Mouse (Mus musculus) hindbrain, embryonic 15.5 days (tissue): ENCODE data around the gene Tmem108. TPM values are rescaled to one million over a fixed set of nuclear protein-coding genes. Genes with fewer than 3 reads are reported as not detected.

Source experiments
- ATAC-seq: fragments of 200-750 bp; cut with Nextera tagmentation; 2 replicates; pipeline ENCODE4 v1.8.0; 2017; ENCODE audit warnings: low read depth, moderate number of reproducible peaks, moderate TSS enrichment; ENCODE audit not compliant: low FRiP score
- H3K27ac ChIP-seq: fragments of 300-500 bp; sonication (generic); replicated peaks from 2 replicates; pipeline ENCODE4 v1.5.1; 2015; ENCODE audit warnings: mild to moderate bottlenecking, inconsistent platforms
- H3K27me3 ChIP-seq: fragments of 300-500 bp; sonication (generic); 2 replicates; pipeline ENCODE4 v1.6.1; 2015; ENCODE audit warnings: control low read depth, inconsistent platforms
- H3K36me3 ChIP-seq: fragments of 300-500 bp; sonication (generic); 2 replicates; pipeline ENCODE4 v1.6.1; 2015; ENCODE audit warnings: control low read depth, inconsistent platforms
- H3K4me1 ChIP-seq: fragments of 300-500 bp; sonication (generic); replicated peaks from 2 replicates; pipeline ENCODE4 v1.6.1; 2015; ENCODE audit warnings: control low read depth, inconsistent platforms
- H3K4me2 ChIP-seq: fragments of 300-500 bp; sonication (generic); 2 replicates; pipeline ENCODE4 v1.6.1; 2015; ENCODE audit warnings: moderate library complexity, mild to moderate bottlenecking, inconsistent platforms
- H3K4me3 ChIP-seq: fragments of 300-500 bp; sonication (generic); 2 replicates; pipeline ENCODE4 v1.5.1; 2015; ENCODE audit warnings: mild to moderate bottlenecking, inconsistent platforms
- H3K9ac ChIP-seq: fragments of 300-500 bp; sonication (generic); 2 replicates; pipeline ENCODE4 v1.6.1; 2015; ENCODE audit warnings: inconsistent platforms
- H3K9me3 ChIP-seq: fragments of 300-500 bp; sonication (generic); 2 replicates; pipeline ENCODE4 v1.6.1; 2016; ENCODE audit warnings: control low read depth, inconsistent platforms
- WGBS: fragments of 180-500 bp; shearing (Covaris S2); methylation state at CpG from one replicate; pipeline ENCODE4 v1.1.7; 2015; 5-methylcytosine and 5-hydroxymethylcytosine counted together
- polyA plus RNA-seq: library from polyadenylated mRNA; unstranded; fragments of >200 nt; fragmentation: Nextera tagmentation; extraction: Ambion mirVana; gene quantifications from 2 replicates; pipeline ENCODE4 v1.2.1, GENCODE M21; 2015

Gene Tmem108
- polyA plus RNA-seq, 1 experiment from 2014 or later: 30.2 TPM

GRCm38 (mm10) chr9:103443824-103444185, 317.8 kb downstream of the Tmem108 start:
- Histone ChIP-seq H3K4me2 (peak overlapping the region; percentile 33), H3K9me3 (no peaks in the 10 kb centered on the region), H3K9ac (no peak overlapping the region), H3K4me1 (peaks cover 19% of the 10 kb centered on the region), H3K27me3 (no peaks in the 10 kb centered on the region), H3K36me3 (no peaks in the 10 kb centered on the region), H3K27ac (peak overlapping the region; percentile 71), H3K4me3 (no peak overlapping the region)
- 15% methylated on average over 7 of the region's 7 CpGs for WGBS
- ATAC-seq: no peak

GRCm38 (mm10) chr9:103443121-103443823, 318.4 kb downstream of the Tmem108 start:
- ATAC-seq: peak; percentile 72; the same call in 1 of the 2 replicates
- Histone ChIP-seq H3K36me3 (no peaks in the 10 kb centered on the region), H3K27ac (peak overlapping the region; percentile 71), H3K4me1 (peaks cover 19% of the 10 kb centered on the region), H3K27me3 (no peaks in the 10 kb centered on the region), H3K9me3 (no peaks in the 10 kb centered on the region), H3K4me3 (no peak overlapping the region), H3K9ac (no peak overlapping the region), H3K4me2 (peak overlapping the region; percentile 33)
- 20% methylated on average over 13 of the region's 13 CpGs for WGBS

- no peak for ATAC-seq
- H3K27ac ChIP-seq: no peak overlapping the region
- no peaks in the 10 kb centered on the region for H3K36me3 ChIP-seq
- no peaks in the 10 kb centered on the region for H3K27me3 ChIP-seq
- 51% methylated on average over 3 of the region's 3 CpGs for WGBS
- peaks cover 19% of the 10 kb centered on the region for H3K4me1 ChIP-seq
- H3K9me3 ChIP-seq: no peaks in the 10 kb centered on the region
- no peak overlapping the region for H3K9ac ChIP-seq
- no peak overlapping the region for H3K4me2 ChIP-seq
- no peak overlapping the region for H3K4me3 ChIP-seq
Observed at GRCm38 (mm10) chr9:103440597-103440996, 321.0 kb downstream of the Tmem108 start.

DNA sequence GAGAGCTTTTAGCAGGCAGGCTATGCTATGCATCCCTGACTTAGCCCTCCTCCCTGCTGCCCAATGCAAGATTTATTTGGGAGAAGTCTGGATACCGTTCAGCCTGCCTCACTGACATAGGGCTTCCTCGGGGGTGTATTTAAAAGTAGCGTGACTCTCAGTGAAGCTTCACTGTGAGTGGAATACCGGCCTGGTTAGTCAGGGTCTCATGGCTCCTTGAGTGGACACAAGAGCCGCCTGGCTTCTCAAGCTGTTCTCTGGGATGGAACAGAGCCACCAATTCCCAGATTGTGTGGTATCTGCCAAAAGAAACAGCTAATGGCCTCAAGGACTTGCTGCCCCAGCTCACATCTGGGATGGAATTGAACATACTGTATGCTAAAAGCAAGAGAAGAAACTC, 324.5 kb downstream of the Tmem108 start:
- peaks cover 5% of the 10 kb centered on the region for H3K4me1 ChIP-seq
- no peaks in the 10 kb centered on the region for H3K36me3 ChIP-seq
- H3K27me3 ChIP-seq: no peaks in the 10 kb centered on the region
- ATAC-seq: no peak
- no peak overlapping the region for H3K4me3 ChIP-seq
- H3K4me2 ChIP-seq: no peak overlapping the region
- 78% methylated on average over 5 of the region's 5 CpGs for WGBS
- H3K9ac ChIP-seq: no peak overlapping the region
- no peak overlapping the region for H3K27ac ChIP-seq
- H3K9me3 ChIP-seq: no peaks in the 10 kb centered on the region

DNA sequence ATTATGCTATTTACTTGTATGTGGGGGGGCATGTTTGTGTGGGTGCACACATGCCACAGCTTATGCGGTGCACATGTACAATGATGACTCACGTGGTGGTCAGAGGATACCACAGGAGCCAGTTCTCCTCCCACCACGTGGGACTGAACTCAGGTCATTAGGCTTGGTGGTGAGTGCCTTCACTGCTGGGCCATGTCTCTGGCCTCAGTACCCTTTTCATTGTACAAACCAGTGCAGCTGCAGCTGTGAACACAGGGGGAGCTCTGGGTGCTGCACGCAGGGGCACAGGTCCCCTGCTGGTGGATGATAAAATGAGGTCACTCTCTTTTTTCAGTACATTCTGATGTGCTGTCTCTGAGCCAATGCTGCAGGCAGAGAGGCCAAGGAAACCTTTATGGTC, 327.5 kb downstream of the Tmem108 start:
- no peak overlapping the region for H3K4me3 ChIP-seq
- H3K9me3 ChIP-seq: no peaks in the 10 kb centered on the region
- peaks cover 8% of the 10 kb centered on the region for H3K4me1 ChIP-seq
- H3K36me3 ChIP-seq: no peaks in the 10 kb centered on the region
- no peak overlapping the region for H3K4me2 ChIP-seq
- H3K9ac ChIP-seq: no peak overlapping the region
- no peak for ATAC-seq
- no peak overlapping the region for H3K27ac ChIP-seq
- H3K27me3 ChIP-seq: no peaks in the 10 kb centered on the region
- WGBS: 59% methylated on average over 4 of the region's 4 CpGs

Other genes with a start within 250 kb of the Tmem108 start
- 3.3 and 4.1 TPM in 2 replicates for gene Nphp3, start 240.7 kb upstream of the Tmem108 start, polyA plus RNA-seq